Mouse (Mus musculus) stomach, postnatal 0 days (tissue): ENCODE measurements around the gene Loxl3.

Source experiments
- CTCF ChIP-seq: IDR thresholded peaks from 2 replicates; pipeline ENCODE4 v1.5.1; 2016; ENCODE audit warnings: antibody characterized with exemption, low read depth, mild to moderate bottlenecking, moderate library complexity
- EP300 ChIP-seq: optimal IDR thresholded peaks from 2 replicates; pipeline ENCODE3; 2016; ENCODE audit warnings: antibody characterized with exemption

DNA sequence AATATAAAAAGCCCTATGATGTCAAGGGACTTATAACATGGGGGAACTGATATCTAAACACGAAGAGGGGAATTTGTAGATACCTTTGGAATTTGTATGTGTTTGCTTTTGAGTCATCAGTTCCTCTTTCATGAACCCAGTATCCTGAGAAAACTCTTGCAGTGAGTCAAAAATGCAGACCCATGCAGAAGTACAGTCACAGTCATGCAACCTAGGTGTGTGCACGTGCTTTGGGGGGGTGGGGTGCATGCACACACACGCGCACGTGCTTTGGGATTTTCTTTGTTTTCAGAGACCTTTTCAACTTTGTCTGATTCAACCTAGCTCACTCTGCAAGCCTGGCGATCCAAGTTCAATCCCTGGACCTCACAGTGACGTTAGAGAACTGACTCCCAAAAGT lies 39.6 kb upstream of the Loxl3 start:
- TF ChIP-seq CTCF (no peak), EP300 (no peak)
